Mouse (Mus musculus): Measurements from ENCODE around the gene Cyb5r3. TPM values are rescaled to one million over a fixed set of nuclear protein-coding genes. Genes with fewer than 3 reads are reported as not detected.

Gene Cyb5r3
- total and polyA plus RNA-seq, 2 experiments from 2014 or later: 99.2 to 136 TPM

- Histone ChIP-seq H3K27me3 (ENCODE audit: insufficient read depth, low read length) (no peaks in the 10 kb centered on the region), H3K4me2 (ENCODE audit: low read depth, low read length) (no peak overlapping the region)
- WGBS: 91% methylated on average over 13 of the region's 13 CpGs
Observed at GRCm38 (mm10) chr15:83165526-83166315, 6.7 kb downstream of the Cyb5r3 start.

GRCm38 (mm10) chr15:83164971-83165471 lies 7.4 kb downstream of the Cyb5r3 start:
- no peak for TF ChIP-seq CTCF (IDR thresholded peaks at IDR 0.05; ENCODE audit: low read depth)
- no peak for ATAC-seq
- Histone ChIP-seq H3K36me3 (ENCODE audit: insufficient read depth, low read length) (peaks cover 6% of the 10 kb centered on the region; the same call in 1 of the 2 replicates), H3K4me2 (ENCODE audit: low read depth, low read length) (no peak overlapping the region), H3K4me1 (ENCODE audit: insufficient read depth, low read length) (0 out of 2 replicates have a peak, but pooled peaks cover 3% of the 10 kb centered on the region), H3K4me3 (ENCODE audit: low read length) (no peak overlapping the region), H3K27ac (no peak overlapping the region), H3K9ac (replicated peaks; ENCODE audit: low read length) (no peak overlapping the region), H3K27me3 (ENCODE audit: insufficient read depth, low read length) (no peaks in the 10 kb centered on the region), H3K9me3 (ENCODE audit: low read length) (no peaks in the 10 kb centered on the region)
- no peak for DNase-seq (ENCODE audit: low spot score)
- WGBS: 68% methylated on average over 5 of the region's 5 CpGs

More at GRCm38 (mm10) chr15:83165526-83166315, 6.7 kb downstream of the Cyb5r3 start:
- Histone ChIP-seq H3K9ac (replicated peaks; ENCODE audit: low read length) (no peak overlapping the region), H3K4me1 (ENCODE audit: insufficient read depth, low read length) (0 out of 2 replicates have a peak, but pooled peaks cover 10% of the 10 kb centered on the region), H3K4me3 (ENCODE audit: low read length) (no peak overlapping the region), H3K9me3 (ENCODE audit: low read length) (no peaks in the 10 kb centered on the region), H3K27ac (no peak overlapping the region), H3K36me3 (ENCODE audit: insufficient read depth, low read length) (no peaks in the 10 kb centered on the region)
- DNase-seq (ENCODE audit: low spot score) (no peak), ATAC-seq (no peak)
- no peak for TF ChIP-seq CTCF (IDR thresholded peaks at IDR 0.05; ENCODE audit: low read depth)

GRCm38 (mm10) chr15:83162818-83163485 lies 9.4 kb downstream of the Cyb5r3 start:
- H3K36me3 ChIP-seq (ENCODE audit: insufficient read depth, low read length): peaks cover 20% of the 10 kb centered on the region
- no peak overlapping the region for H3K27ac ChIP-seq
- H3K27me3 ChIP-seq (ENCODE audit: insufficient read depth, low read length): no peaks in the 10 kb centered on the region
- no peaks in the 10 kb centered on the region for H3K9me3 ChIP-seq (ENCODE audit: low read length)
- ATAC-seq (no peak), DNase-seq (ENCODE audit: low spot score) (no peak)
- TF ChIP-seq CTCF (IDR thresholded peaks at IDR 0.05; ENCODE audit: low read depth): no peak
- H3K4me3 ChIP-seq (ENCODE audit: low read length): no peak overlapping the region
- H3K4me1 ChIP-seq (ENCODE audit: insufficient read depth, low read length): no peaks in the 10 kb centered on the region
- 84% methylated on average over 11 of the region's 11 CpGs for WGBS
- no peak overlapping the region for H3K4me2 ChIP-seq (ENCODE audit: low read depth, low read length)
- H3K9ac ChIP-seq (replicated peaks; ENCODE audit: low read length): no peak overlapping the region

GRCm38 (mm10) chr15:83162001-83162400 lies 10.4 kb downstream of the Cyb5r3 start:
- no peaks in the 10 kb centered on the region for H3K27me3 ChIP-seq (ENCODE audit: insufficient read depth, low read length)
- WGBS: 88% methylated on average over 4 of the region's 4 CpGs
- DNase-seq (ENCODE audit: low spot score): no peak
- H3K36me3 ChIP-seq (ENCODE audit: insufficient read depth, low read length): peaks cover 24% of the 10 kb centered on the region
- no peak for TF ChIP-seq CTCF (IDR thresholded peaks at IDR 0.05; ENCODE audit: low read depth)
- no peak overlapping the region for H3K9ac ChIP-seq (replicated peaks; ENCODE audit: low read length)
- ATAC-seq: no peak
- no peak overlapping the region for H3K4me3 ChIP-seq (ENCODE audit: low read length)
- no peaks in the 10 kb centered on the region for H3K9me3 ChIP-seq (ENCODE audit: low read length)
- no peak overlapping the region for H3K4me2 ChIP-seq (ENCODE audit: low read depth, low read length)
- no peaks in the 10 kb centered on the region for H3K4me1 ChIP-seq (ENCODE audit: insufficient read depth, low read length)
- no peak overlapping the region for H3K27ac ChIP-seq

- DNase-seq (ENCODE audit: low spot score): no peak
- no peak overlapping the region for H3K27ac ChIP-seq
- no peaks in the 10 kb centered on the region for H3K27me3 ChIP-seq (ENCODE audit: insufficient read depth, low read length)
- no peaks in the 10 kb centered on the region for H3K9me3 ChIP-seq (ENCODE audit: low read length)
- 27% methylated on average over 10 of the region's 10 CpGs for WGBS
- H3K4me3 ChIP-seq (ENCODE audit: low read length): no peak overlapping the region
- no peak overlapping the region for H3K9ac ChIP-seq (replicated peaks; ENCODE audit: low read length)
- H3K36me3 ChIP-seq (ENCODE audit: insufficient read depth, low read length): peaks cover 28% of the 10 kb centered on the region
- TF ChIP-seq CTCF (IDR thresholded peaks at IDR 0.05; ENCODE audit: low read depth): no peak
- ATAC-seq: no peak
- no peak overlapping the region for H3K4me2 ChIP-seq (ENCODE audit: low read depth, low read length)
- no peaks in the 10 kb centered on the region for H3K4me1 ChIP-seq (ENCODE audit: insufficient read depth, low read length)
Observed at GRCm38 (mm10) chr15:83161062-83161748, 11.2 kb downstream of the Cyb5r3 start.

- Histone ChIP-seq H3K27ac (no peak overlapping the region), H3K36me3 (ENCODE audit: insufficient read depth, low read length) (peaks cover 28% of the 10 kb centered on the region), H3K9ac (replicated peaks; ENCODE audit: low read length) (no peak overlapping the region), H3K4me3 (ENCODE audit: low read length) (no peak overlapping the region), H3K9me3 (ENCODE audit: low read length) (no peaks in the 10 kb centered on the region), H3K4me1 (ENCODE audit: insufficient read depth, low read length) (no peaks in the 10 kb centered on the region), H3K4me2 (ENCODE audit: low read depth, low read length) (no peak overlapping the region), H3K27me3 (ENCODE audit: insufficient read depth, low read length) (no peaks in the 10 kb centered on the region)
- ATAC-seq (no peak), DNase-seq (ENCODE audit: low spot score) (no peak)
- 99% methylated on average over 4 of the region's 4 CpGs for WGBS
- TF ChIP-seq CTCF (IDR thresholded peaks at IDR 0.05; ENCODE audit: low read depth): no peak
Observed at GRCm38 (mm10) chr15:83160561-83160960, 11.8 kb downstream of the Cyb5r3 start.

Measured in hindbrain, postnatal 0 days (tissue).